Mouse (Mus musculus) ES-Bruce4 (cell line): ENCODE data around the gene Pcp4l1. TPM values are rescaled to one million over a fixed set of nuclear protein-coding genes. Genes with fewer than 3 reads are reported as not detected.
A peak's percentile ranks its signal among the peaks of the same experiment; 100 is the strongest.

Experiments
- H3K27ac ChIP-seq: 2 replicates; pipeline ENCODE4 v1.5.1; 2012; ENCODE audit warnings: low read length, inconsistent platforms; ENCODE audit not compliant: insufficient read depth
- H3K27me3 ChIP-seq: 2 replicates; pipeline ENCODE4 v1.6.1; 2012; ENCODE audit warnings: mild to moderate bottlenecking, low read length, inconsistent platforms; ENCODE audit not compliant: control insufficient read depth, poor library complexity, insufficient read depth, severe bottlenecking
- H3K36me3 ChIP-seq: 2 replicates; pipeline ENCODE4 v1.6.1; 2012; ENCODE audit warnings: inconsistent platforms, mild to moderate bottlenecking, low read length, moderate library complexity; ENCODE audit not compliant: control insufficient read depth, poor library complexity, insufficient read depth, severe bottlenecking
- H3K4me1 ChIP-seq: one replicate; pipeline ENCODE4 v1.8.1; 2011; ENCODE audit warnings: low read length; ENCODE audit not compliant: control insufficient read depth, insufficient read depth
- H3K4me3 ChIP-seq: 2 replicates; pipeline ENCODE4 v1.5.1; 2011; ENCODE audit warnings: low read depth, mild to moderate bottlenecking, low read length
- H3K9ac ChIP-seq: 2 replicates; pipeline ENCODE4 v1.6.1; 2012; ENCODE audit warnings: low read depth, mild to moderate bottlenecking, inconsistent platforms; ENCODE audit not compliant: poor library complexity, severe bottlenecking
- H3K9me3 ChIP-seq: replicated peaks from 2 replicates; pipeline ENCODE4 v1.6.1; 2012; ENCODE audit warnings: mild to moderate bottlenecking, low read length, inconsistent platforms; ENCODE audit not compliant: control insufficient read depth, poor library complexity, insufficient read depth, severe bottlenecking
- CTCF ChIP-seq: IDR thresholded peaks from one replicate; pipeline ENCODE4 v1.8.1; 2011; ENCODE audit warnings: low read depth, low read length
- EP300 ChIP-seq: IDR thresholded peaks from 2 replicates; pipeline ENCODE4 v1.6.1; 2011; ENCODE audit warnings: low read depth, low read length; ENCODE audit not compliant: insufficient read depth
- POLR2A ChIP-seq: IDR thresholded peaks from one replicate; pipeline ENCODE4 v1.8.1; 2011; ENCODE audit warnings: low read length; ENCODE audit not compliant: insufficient read depth
- polyA plus RNA-seq: library from polyadenylated mRNA; stranded (reverse); fragments of >200 nt; gene quantifications from 2 replicates; pipeline ENCODE4 v1.2.4, GENCODE M21; 2011; ENCODE audit warnings: low read depth; ENCODE audit not compliant: missing spikeins, insufficient read depth, insufficient read length

Gene Pcp4l1
- polyA plus RNA-seq, 1 experiment: 0.37 TPM

DNA sequence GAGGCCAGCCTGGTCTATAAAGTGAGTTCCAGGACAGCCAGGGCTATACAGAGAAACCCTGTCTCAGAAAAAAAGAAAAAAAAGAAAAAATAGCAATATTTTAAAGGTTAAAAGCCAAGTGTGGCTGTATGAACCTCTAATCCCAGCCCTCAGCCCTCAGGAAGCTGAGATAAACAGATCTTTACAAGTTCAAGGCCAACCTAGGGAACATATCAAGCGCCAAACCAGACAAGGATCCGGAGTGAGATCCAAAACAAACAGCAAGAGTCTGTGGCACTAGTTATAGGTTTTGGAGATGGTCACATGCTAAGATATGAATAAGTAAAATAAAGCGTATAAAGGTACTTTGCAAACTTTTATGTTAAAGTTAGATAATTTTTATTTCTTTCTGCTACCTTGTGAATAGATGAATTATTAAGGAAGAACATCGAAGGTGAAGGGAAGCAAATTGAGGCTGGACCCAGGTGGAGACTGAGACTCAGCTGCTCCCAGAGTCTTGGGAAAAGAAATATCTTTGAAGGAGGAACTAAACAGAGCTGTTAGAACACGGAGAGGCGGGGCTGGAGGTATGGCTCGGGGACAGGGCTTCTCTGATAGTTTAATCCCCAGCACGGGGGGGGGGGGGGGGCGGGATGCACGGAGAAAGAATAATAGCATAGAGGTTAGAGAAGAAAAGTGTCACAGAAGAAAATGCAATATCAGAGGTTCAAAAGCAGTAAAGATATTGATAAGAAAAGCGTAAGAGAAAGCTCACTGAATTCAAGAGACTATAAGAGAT, 7.6 kb upstream of the Pcp4l1 start:
- H3K27ac ChIP-seq: no peak overlapping the region
- no peak overlapping the region for H3K4me3 ChIP-seq
- no peaks in the 10 kb centered on the region for H3K27me3 ChIP-seq
- H3K9ac ChIP-seq: no peak overlapping the region
- no peak for TF ChIP-seq CTCF
- H3K36me3 ChIP-seq: no peaks in the 10 kb centered on the region
- no peaks in the 10 kb centered on the region for H3K4me1 ChIP-seq
- H3K9me3 ChIP-seq: no peaks in the 10 kb centered on the region

DNA sequence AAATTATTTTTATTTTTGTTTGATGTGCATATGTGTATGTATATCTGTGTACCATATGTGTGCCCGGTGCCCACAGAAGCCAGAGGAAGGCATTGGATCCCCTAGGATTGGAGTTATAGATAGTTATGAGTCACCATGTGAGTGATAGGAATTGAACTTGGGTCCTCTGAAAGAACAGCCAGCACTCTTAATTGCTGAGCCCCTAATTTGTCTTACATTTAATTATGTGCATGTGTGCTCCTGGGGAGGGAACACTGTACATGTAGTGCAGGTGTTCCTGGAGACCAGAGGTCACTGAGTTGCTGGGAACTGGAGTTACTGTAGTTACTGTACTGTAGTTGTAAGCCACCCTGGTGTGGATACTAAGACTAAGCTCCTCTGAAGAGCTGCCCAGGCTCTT, 4.7 kb upstream of the Pcp4l1 start:
- no peak for TF ChIP-seq CTCF
- TF ChIP-seq POLR2A: no peak
- TF ChIP-seq EP300: no peak
- no peak overlapping the region for H3K9ac ChIP-seq

DNA sequence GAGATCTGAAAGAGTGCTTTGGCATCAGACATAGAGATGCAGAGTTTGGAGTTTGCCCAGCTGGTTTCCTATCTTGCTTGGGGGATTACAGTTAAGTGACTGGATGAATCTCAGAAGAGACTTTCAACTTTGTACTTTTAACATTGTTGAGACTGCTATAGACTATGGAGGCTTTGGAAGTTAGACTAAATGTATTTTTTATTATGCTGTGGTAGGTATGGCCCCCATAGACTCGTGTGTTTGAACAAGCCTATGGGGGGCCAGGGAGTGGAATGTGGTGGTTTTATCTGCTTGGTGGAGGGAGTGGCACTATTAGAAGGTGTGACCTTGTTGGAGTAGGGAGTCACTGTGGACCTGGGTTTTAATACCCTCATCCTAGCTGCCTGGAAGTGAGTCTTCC, 3.5 kb upstream of the Pcp4l1 start:
- Histone ChIP-seq H3K27me3 (no peaks in the 10 kb centered on the region), H3K36me3 (no peaks in the 10 kb centered on the region), H3K9me3 (no peaks in the 10 kb centered on the region), H3K9ac (no peak overlapping the region), H3K4me1 (no peaks in the 10 kb centered on the region), H3K4me3 (no peak overlapping the region), H3K27ac (no peak overlapping the region)
- TF ChIP-seq CTCF (no peak), POLR2A (no peak), EP300 (no peak)

More for the DNA sequence above, 4.7 kb upstream of the Pcp4l1 start:
- Histone ChIP-seq H3K27ac (no peak overlapping the region), H3K4me3 (no peak overlapping the region), H3K36me3 (no peaks in the 10 kb centered on the region), H3K27me3 (no peaks in the 10 kb centered on the region), H3K4me1 (no peaks in the 10 kb centered on the region), H3K9me3 (no peaks in the 10 kb centered on the region)

DNA sequence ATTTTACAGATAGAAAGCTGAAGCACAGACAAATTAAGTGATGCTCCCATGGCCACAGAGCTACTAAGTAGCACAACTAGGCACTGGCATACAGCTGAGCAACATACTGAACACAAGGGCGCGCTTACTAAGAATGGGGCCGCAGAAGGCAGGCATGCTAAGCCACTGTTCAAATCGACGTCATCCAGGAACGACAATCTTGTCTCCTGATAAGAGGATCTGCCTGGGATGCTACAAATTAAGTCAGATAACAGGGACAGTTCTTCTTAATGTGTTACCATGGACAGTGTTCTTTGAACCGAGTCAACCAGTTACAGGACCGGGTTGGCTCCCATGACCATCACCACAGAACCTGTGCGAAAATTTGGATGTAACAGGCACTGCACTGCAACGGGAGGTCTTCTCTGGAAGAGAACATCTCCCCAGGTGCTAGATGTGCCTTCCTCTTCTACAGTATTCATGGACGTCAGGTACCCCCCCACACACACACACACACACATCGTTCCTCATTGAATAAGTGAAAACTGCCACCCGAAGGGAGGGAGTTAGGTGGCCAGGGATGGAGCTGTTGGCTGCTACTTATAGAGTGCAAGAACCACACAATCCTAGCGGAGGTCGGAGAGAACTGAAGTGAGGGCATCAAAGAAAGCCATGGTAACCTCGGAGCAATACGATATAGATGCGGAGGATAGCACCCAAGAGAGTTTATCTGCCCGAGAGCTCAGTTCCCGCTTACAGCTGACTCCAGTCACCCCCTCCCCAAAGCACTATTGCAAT, 834 bp downstream of the Pcp4l1 start:
- H3K27me3 ChIP-seq: no peaks in the 10 kb centered on the region; the same call in 1 of the 2 replicates
- H3K4me1 ChIP-seq: no peaks in the 10 kb centered on the region
- TF ChIP-seq POLR2A: no peak
- TF ChIP-seq CTCF: no peak
- no peak for TF ChIP-seq EP300
- H3K27ac ChIP-seq: no peak overlapping the region
- no peaks in the 10 kb centered on the region for H3K9me3 ChIP-seq
- peak overlapping the region; percentile 75 for H3K4me3 ChIP-seq
- peak overlapping the region; percentile 29; the same call in 1 of the 2 replicates for H3K9ac ChIP-seq
- no peaks in the 10 kb centered on the region for H3K36me3 ChIP-seq

DNA sequence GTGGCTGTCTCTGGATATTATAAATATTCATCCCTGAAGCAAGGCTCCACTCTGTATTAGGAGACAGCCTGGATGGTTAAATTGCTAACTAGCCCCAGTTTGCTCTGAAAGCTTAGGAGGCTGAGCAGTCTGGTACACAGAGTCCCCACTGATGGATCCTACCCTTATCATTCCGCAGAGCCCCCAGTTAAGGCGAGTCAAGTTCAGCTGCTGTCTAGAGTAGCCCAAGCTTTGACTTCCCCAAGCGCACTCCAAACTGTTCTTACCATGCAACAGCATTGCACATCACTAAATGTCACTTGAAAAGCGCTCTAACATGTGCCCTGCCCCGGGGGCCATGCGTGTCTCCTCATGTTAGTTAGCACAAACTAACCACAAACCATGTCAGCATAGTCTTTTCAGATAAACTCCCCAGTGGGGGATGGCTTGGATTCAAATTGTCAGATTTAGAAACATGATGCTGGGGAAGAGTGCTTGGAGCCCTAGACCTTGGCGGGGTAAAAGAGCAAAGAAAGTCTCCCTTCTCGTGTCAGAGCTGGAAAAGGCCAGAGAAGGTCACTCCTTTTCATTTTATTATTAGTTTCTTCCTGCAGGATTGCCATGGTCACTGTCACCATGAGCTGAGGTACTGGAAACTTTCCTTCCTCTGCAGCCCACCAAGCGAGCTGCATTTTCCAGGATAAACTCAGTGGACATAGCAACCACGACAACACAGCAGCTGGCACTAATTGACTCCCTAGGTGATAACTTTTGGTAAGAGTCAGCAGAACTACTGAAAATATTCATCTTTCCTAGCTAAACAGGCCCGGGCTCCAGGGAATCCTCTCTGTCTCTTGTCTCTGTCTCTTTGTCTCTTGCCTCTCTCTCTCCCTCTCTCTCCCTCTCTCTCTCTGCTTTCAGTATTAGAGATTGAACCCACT, 1.9 kb downstream of the Pcp4l1 start:
- H3K36me3 ChIP-seq: no peaks in the 10 kb centered on the region
- no peak overlapping the region for H3K9ac ChIP-seq
- H3K4me3 ChIP-seq: no peak overlapping the region
- H3K27me3 ChIP-seq: no peaks in the 10 kb centered on the region; the same call in 1 of the 2 replicates
- H3K9me3 ChIP-seq: no peaks in the 10 kb centered on the region
- no peak overlapping the region for H3K27ac ChIP-seq
- TF ChIP-seq POLR2A (no peak), CTCF (no peak), EP300 (no peak)
- peaks cover 2% of the 10 kb centered on the region for H3K4me1 ChIP-seq
